17 mouse cellular contexts compared by ENCODE assay signal in genomic region chr10:119831086-119831485, GRCm38 (mm10).
"Had no signal": no experiment of that assay in that cellular context is flagged by ENCODE, and none has a peak within 500 bp of the region (broad histone marks: within the 10 kb centered on the region; RNA-seq: fewer than 3 reads in every experiment).

No protein-coding gene starts in this region.

- H3K4me3 ChIP-seq: lung, embryonic 15.5 days; megakaryocyte, embryonic 14.5 days; midbrain, embryonic 13.5 days; midbrain, embryonic 15.5 days; myocyte; neural tube, embryonic 13.5 days; neural tube, embryonic 15.5 days had no signal

- H3K9me3 ChIP-seq: lung, embryonic 15.5 days; midbrain, embryonic 15.5 days; neural tube, embryonic 15.5 days had no signal

- H3K36me3 ChIP-seq: lung, embryonic 15.5 days; midbrain, embryonic 15.5 days; neural tube, embryonic 15.5 days had no signal

- H3K27me3 ChIP-seq: lung, embryonic 15.5 days; megakaryocyte, embryonic 14.5 days; midbrain, embryonic 13.5 days; midbrain, embryonic 15.5 days; neural tube, embryonic 13.5 days; neural tube, embryonic 15.5 days had no signal

- H3K9ac ChIP-seq: liver, postnatal 0 days; lung, embryonic 15.5 days; midbrain, embryonic 13.5 days; midbrain, embryonic 15.5 days; neural tube, embryonic 13.5 days; neural tube, embryonic 15.5 days had no signal

- ATAC-seq: liver, postnatal 0 days; lung, postnatal 0 days; midbrain, embryonic 13.5 days; midbrain, embryonic 15.5 days had no signal

- DNase-seq: liver, postnatal 0 days; lung, adult 2 months; right cerebral cortex, postnatal 25 days; spleen, adult 18-20 months; thymus, adult 2 months; thymus, postnatal 25 days; thymus, postnatal 4 days had no signal

- H3K27ac ChIP-seq: lung, embryonic 15.5 days; macrophage; midbrain, embryonic 13.5 days; midbrain, embryonic 15.5 days; neural tube, embryonic 13.5 days; neural tube, embryonic 15.5 days had no signal

- H3K4me1 ChIP-seq: lung, embryonic 15.5 days; megakaryocyte, embryonic 14.5 days; midbrain, embryonic 15.5 days had no signal

- H3K4me2 ChIP-seq: lung, embryonic 15.5 days; midbrain, embryonic 11.5 days; midbrain, embryonic 13.5 days; midbrain, embryonic 15.5 days; neural tube, embryonic 13.5 days; neural tube, embryonic 15.5 days had no signal
